ENCODE assay signal across 9 mouse cellular contexts in genomic region chr5:24963776-24964175, GRCm38 (mm10).
DNase-seq lines count a peak whose midpoint lies in the region; ATAC-seq lines count a peak whose summit lies in the region.
"Had no signal": no experiment of that assay in that cellular context is flagged by ENCODE, and none has a peak within 500 bp of the region (broad histone marks: within the 10 kb centered on the region; RNA-seq: fewer than 3 reads in every experiment).

No protein-coding gene starts in this region.

- H3K9ac ChIP-seq in kidney, embryonic 16.5 days (replicated peaks; ENCODE audit: low read length) = no peak overlapping the region
- H3K9ac ChIP-seq in heart, embryonic 16.5 days (ENCODE audit: low read length) = no peak overlapping the region; the same call in 1 of the 2 replicates

- H3K36me3 ChIP-seq in kidney, embryonic 16.5 days (ENCODE audit: insufficient read depth, low read length) = no peaks in the 10 kb centered on the region
- H3K36me3 ChIP-seq in heart, embryonic 16.5 days (ENCODE audit: control insufficient read depth, insufficient read depth) = no peaks in the 10 kb centered on the region

- H3K4me1 ChIP-seq in kidney, embryonic 16.5 days (ENCODE audit: insufficient read depth, low read length) = no peaks in the 10 kb centered on the region
- peaks cover 27% of the 10 kb centered on the region for H3K4me1 ChIP-seq in heart, embryonic 16.5 days (ENCODE audit: control insufficient read depth, insufficient read depth, low read length)

- H3K27ac ChIP-seq in kidney, embryonic 16.5 days (ENCODE audit: low read length) = no peak overlapping the region
- H3K27ac ChIP-seq in heart, embryonic 16.5 days (ENCODE audit: low read length) = peak overlapping the region; percentile 68

- WGBS in kidney, embryonic 16.5 days = 59% methylated on average over 4 of the region's 4 CpGs
- WGBS in heart, embryonic 16.5 days = 39% methylated on average over 4 of the region's 4 CpGs

- no peak; the same call in 1 of the 2 replicates for ATAC-seq in kidney, embryonic 16.5 days (ENCODE audit: low FRiP score, low TSS enrichment)
- ATAC-seq in heart, embryonic 16.5 days (replicated peaks; ENCODE audit: extremely low read depth, insufficient read depth, low FRiP score) = peak; percentile 85

- no peaks in the 10 kb centered on the region for H3K9me3 ChIP-seq in kidney, embryonic 16.5 days (ENCODE audit: low read length)
- H3K9me3 ChIP-seq in heart, embryonic 16.5 days (replicated peaks; ENCODE audit: control insufficient read depth, low read length) = no peaks in the 10 kb centered on the region; the same call in 1 of the 2 replicates

- no peak overlapping the region for H3K4me3 ChIP-seq in kidney, embryonic 16.5 days (ENCODE audit: low read length)
- no peak overlapping the region for H3K4me3 ChIP-seq in heart, embryonic 16.5 days (ENCODE audit: low read length)

- H3K27me3 ChIP-seq in kidney, embryonic 16.5 days (ENCODE audit: insufficient read depth, low read length) = no peaks in the 10 kb centered on the region
- no peaks in the 10 kb centered on the region for H3K27me3 ChIP-seq in heart, embryonic 16.5 days (ENCODE audit: control insufficient read depth, insufficient read depth, low read length)

- peak; percentile 72 for DNase-seq in kidney, adult 11 months
- DNase-seq in cerebellum, postnatal 10 days = peak; percentile 86 to 87
- DNase-seq in lung, postnatal 14 days = peak; percentile 16
- no peak for DNase-seq in embryo, embryonic 11 days
- DNase-seq in embryo, embryonic 10 days (ENCODE audit: low spot score) = no peak
- no peak for DNase-seq in right cerebral cortex, postnatal 14 days

- no peak overlapping the region for H3K4me2 ChIP-seq in kidney, embryonic 16.5 days (replicated peaks; ENCODE audit: low read depth, low read length)
- no peak overlapping the region for H3K4me2 ChIP-seq in heart, embryonic 16.5 days (ENCODE audit: low read depth, low read length)
- H3K4me2 ChIP-seq: midbrain, embryonic 11.5 days had no signal

Comparison
In these comparisons a context has a peak if more than half of its experiments do, and no peak if none do; other contexts are left out.
1. DNase-seq: peak in kidney, adult 11 months (single experiment), cerebellum, postnatal 10 days (2 of 2) and lung, postnatal 14 days (single experiment); none in embryo, embryonic 11 days (single experiment), embryo, embryonic 10 days (single experiment) and right cerebral cortex, postnatal 14 days (single experiment).